Mouse (Mus musculus) splenic B cell, adult 2 months (primary cell): Measurements from ENCODE around the gene Acsl5.

ENCODE experiments used
- DNase-seq: peaks from one replicate; pipeline ENCODE4 v3.0.0-alpha.2; 2011; ENCODE audit warnings: low read depth, low spot score
- H3K27me3 ChIP-seq: 2 replicates; pipeline ENCODE4 v1.6.1; 2012; ENCODE audit warnings: mild to moderate bottlenecking, low read length, moderate library complexity, mixed read lengths; ENCODE audit not compliant: control insufficient read depth, poor library complexity, insufficient read depth, severe bottlenecking
- H3K36me3 ChIP-seq: 2 replicates; pipeline ENCODE4 v1.6.1; 2012; ENCODE audit warnings: mild to moderate bottlenecking, low read length, moderate library complexity, mixed read lengths; ENCODE audit not compliant: control insufficient read depth, poor library complexity, insufficient read depth, severe bottlenecking

The Acsl5 gene

DNA sequence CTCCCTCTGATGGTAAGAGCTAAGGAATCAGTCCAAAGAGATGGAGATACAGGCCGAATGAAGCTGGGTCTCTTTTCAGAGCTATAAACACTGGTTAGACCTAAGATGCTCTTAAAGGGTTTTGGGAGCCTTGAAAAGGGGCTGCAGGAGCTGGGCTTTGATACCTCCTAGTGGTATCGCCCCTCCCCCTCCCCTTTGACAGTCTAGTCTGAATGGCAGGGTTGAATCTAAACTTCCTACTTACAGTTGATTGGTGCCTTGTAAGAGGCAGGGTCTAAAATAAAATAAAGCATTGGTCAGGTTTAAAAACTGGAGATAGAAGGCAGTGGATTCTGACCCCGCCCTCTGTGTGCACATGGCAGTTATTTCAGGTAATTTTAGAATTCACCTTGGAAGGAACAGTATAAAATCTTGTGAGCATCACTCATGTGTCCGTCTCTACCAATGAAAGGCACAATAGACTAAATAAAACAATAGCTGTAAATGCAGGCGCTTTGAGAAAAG is 2.8 kb downstream of the Acsl5 start:
- Histone ChIP-seq H3K27me3 (no peaks in the 10 kb centered on the region), H3K36me3 (no peaks in the 10 kb centered on the region)
- peak; percentile 52 for DNase-seq

- DNase-seq: no peak
- no peaks in the 10 kb centered on the region for H3K27me3 ChIP-seq
These were observed 4.4 kb downstream of the Acsl5 start for GRCm38 (mm10) chr19:55256156-55256555.

GRCm38 (mm10) chr19:55257656-55258375 is 6.1 kb downstream of the Acsl5 start:
- DNase-seq: no peak
- Histone ChIP-seq H3K27me3 (no peaks in the 10 kb centered on the region), H3K36me3 (no peaks in the 10 kb centered on the region)

More at GRCm38 (mm10) chr19:55256156-55256555, 4.4 kb downstream of the Acsl5 start:
- H3K36me3 ChIP-seq: no peaks in the 10 kb centered on the region

GRCm38 (mm10) chr19:55258514-55258913 is 6.8 kb downstream of the Acsl5 start:
- H3K27me3 ChIP-seq: no peaks in the 10 kb centered on the region
- H3K36me3 ChIP-seq: no peaks in the 10 kb centered on the region
- no peak for DNase-seq

- DNase-seq: no peak
- Histone ChIP-seq H3K27me3 (no peaks in the 10 kb centered on the region), H3K36me3 (no peaks in the 10 kb centered on the region)
These were observed 8.8 kb downstream of the Acsl5 start for GRCm38 (mm10) chr19:55260389-55261184.

- Histone ChIP-seq H3K36me3 (no peaks in the 10 kb centered on the region), H3K27me3 (no peaks in the 10 kb centered on the region)
- DNase-seq: peak; percentile 41
These were observed 13.5 kb downstream of the Acsl5 start for GRCm38 (mm10) chr19:55265269-55265668.

DNA sequence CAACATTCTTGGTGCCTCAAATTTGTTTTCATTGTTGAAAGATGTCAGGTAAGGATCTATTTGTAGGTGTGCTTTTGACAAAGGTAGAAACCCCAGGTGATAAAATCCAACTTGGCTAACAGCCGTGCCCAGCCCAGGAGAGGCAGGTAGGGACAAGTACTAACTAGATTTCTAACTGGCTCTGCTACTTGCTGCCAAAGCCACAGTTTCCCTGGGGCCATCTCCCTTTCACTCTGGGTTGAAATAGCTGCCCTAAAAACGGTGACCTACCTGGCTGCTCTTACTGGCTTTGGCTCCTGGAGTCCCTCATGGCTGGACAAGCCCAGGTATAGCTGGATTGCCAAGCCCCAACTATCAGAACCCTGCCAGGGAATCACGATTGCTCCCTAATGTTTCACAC is 15.0 kb downstream of the Acsl5 start:
- peaks cover 4% of the 10 kb centered on the region; the same call in 1 of the 2 replicates for H3K36me3 ChIP-seq
- H3K27me3 ChIP-seq: no peaks in the 10 kb centered on the region
- no peak for DNase-seq

DNA sequence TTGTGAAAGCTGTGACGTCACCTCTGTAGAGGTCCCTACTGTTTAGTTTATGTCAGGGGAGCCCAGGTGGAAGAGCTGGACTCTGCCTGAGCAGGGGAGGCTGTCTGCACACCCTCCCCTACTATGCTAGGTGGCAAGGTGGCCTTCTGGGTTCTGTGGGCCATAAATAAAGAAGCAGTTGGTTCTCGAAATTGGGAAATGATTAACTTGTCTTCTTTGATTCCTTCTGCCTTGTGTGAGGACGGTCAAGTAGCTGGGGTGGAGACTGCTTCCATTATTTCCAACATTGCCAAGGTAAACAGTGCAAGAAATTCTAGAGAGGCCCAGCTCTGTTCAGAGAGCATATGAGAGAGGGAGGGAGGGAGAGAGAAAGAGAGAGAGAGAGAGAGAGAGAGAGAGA is 16.4 kb downstream of the Acsl5 start:
- Histone ChIP-seq H3K27me3 (no peaks in the 10 kb centered on the region), H3K36me3 (peaks cover 8% of the 10 kb centered on the region)
- DNase-seq: no peak

GRCm38 (mm10) chr19:55269051-55269450 is 17.3 kb downstream of the Acsl5 start:
- DNase-seq: no peak
- Histone ChIP-seq H3K36me3 (peaks cover 9% of the 10 kb centered on the region), H3K27me3 (no peaks in the 10 kb centered on the region)

DNA sequence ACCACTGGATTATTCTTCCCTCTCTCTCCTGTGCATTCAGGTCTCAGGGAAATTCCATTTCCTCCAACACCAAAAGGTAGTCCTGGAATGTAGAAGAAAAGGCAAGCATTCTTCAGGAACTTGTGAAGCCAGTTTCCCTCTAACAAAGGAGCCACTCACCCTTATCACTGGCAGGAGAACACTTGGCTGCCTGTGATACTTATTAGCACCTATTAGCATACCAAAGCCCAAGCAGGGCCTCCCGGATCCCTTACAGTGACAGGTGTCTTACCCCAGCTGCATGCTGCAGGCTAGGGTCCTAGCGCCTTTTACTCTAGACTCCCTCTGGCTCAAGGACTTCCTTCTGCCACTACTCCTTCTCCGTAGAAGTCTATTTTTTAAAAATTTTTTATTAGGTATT is 19.7 kb downstream of the Acsl5 start:
- no peaks in the 10 kb centered on the region for H3K27me3 ChIP-seq
- H3K36me3 ChIP-seq: peaks cover 9% of the 10 kb centered on the region
- DNase-seq: no peak

- Histone ChIP-seq H3K27me3 (no peaks in the 10 kb centered on the region), H3K36me3 (peaks cover 9% of the 10 kb centered on the region)
- DNase-seq: no peak
These were observed 21.6 kb downstream of the Acsl5 start for GRCm38 (mm10) chr19:55273340-55273739.

GRCm38 (mm10) chr19:55276100-55276499 is 24.4 kb downstream of the Acsl5 start:
- Histone ChIP-seq H3K36me3 (peaks cover 8% of the 10 kb centered on the region), H3K27me3 (no peaks in the 10 kb centered on the region)
- no peak for DNase-seq

GRCm38 (mm10) chr19:55276770-55277169 is 25.0 kb downstream of the Acsl5 start:
- peaks cover 14% of the 10 kb centered on the region for H3K36me3 ChIP-seq
- H3K27me3 ChIP-seq: no peaks in the 10 kb centered on the region
- DNase-seq: no peak

- no peaks in the 10 kb centered on the region for H3K27me3 ChIP-seq
- no peak for DNase-seq
- H3K36me3 ChIP-seq: peaks cover 28% of the 10 kb centered on the region
These were observed 32.4 kb downstream of the Acsl5 start for GRCm38 (mm10) chr19:55284093-55284492.

GRCm38 (mm10) chr19:55286034-55286433 is 34.3 kb downstream of the Acsl5 start:
- no peak for DNase-seq
- Histone ChIP-seq H3K27me3 (no peaks in the 10 kb centered on the region), H3K36me3 (peaks cover 26% of the 10 kb centered on the region)
